Mouse (Mus musculus) layer of hippocampus, adult 6 months (tissue): ENCODE data around the gene Gm3604. TPM values are rescaled to one million over a fixed set of nuclear protein-coding genes. Genes with fewer than 3 reads are reported as not detected.

Experiments
- long read RNA-seq, 2 experiments: library from polyadenylated mRNA; unstranded; transcript quantifications; one replicate each; pipeline ENCODE4 v2.0.0; 2019 to 2020
- microRNA-seq: library from miRNA; unstranded; fragments of <30 nt; microRNA quantifications from one replicate; pipeline ENCODE4 v1.2.0, GENCODE M21; 2020
- polyA plus RNA-seq: library from polyadenylated mRNA; unstranded; fragments of <200 nt; fragmentation: Nextera tagmentation; gene quantifications from 2 replicates; pipeline ENCODE4 v1.2.3, GENCODE M21; 2021

The Gm3604 gene
- 0.74 and 1.0 TPM in 2 replicates for polyA plus RNA-seq
- long read RNA-seq, experiment 1, partial matches to known transcripts = 0 of 2 reads
- long read RNA-seq, experiment 1, other reads (novel, unspliced or antisense) = 0 of 2 reads
- long read RNA-seq, experiment 2, transcript Gm3604-202 (4 exons, 2,310 nt) = major isoform, 6 of 8 reads
- long read RNA-seq, experiment 2, partial matches to known transcripts = 0 of 8 reads
- long read RNA-seq, experiment 2, other reads (novel, unspliced or antisense) = 1 of 8 reads

GRCm38 (mm10) chr13:62382952-62383351, at the start of gene Gm3604:
Gene Gm3604 (minus strand): TSS chr13:62383177.

Small RNA genes lying within 50 kb of the gene (microRNA-seq; reads per million reads assigned to microRNA genes)
- not detected for gene Gm25933

Other genes with a start within 250 kb of the Gm3604 start
- gene Gm49359, start 83.7 kb upstream of the Gm3604 start, polyA plus RNA-seq = 5.9 and 6.2 TPM in 2 replicates
- gene Zfp935, start 175.3 kb upstream of the Gm3604 start, polyA plus RNA-seq = not detected in 2 replicates
- 6.4 and 6.7 TPM in 2 replicates for gene Zfp934, start 188.0 kb upstream of the Gm3604 start, polyA plus RNA-seq
- gene 6720489N17Rik, start 241.0 kb upstream of the Gm3604 start, polyA plus RNA-seq = 3.0 and 5.7 TPM in 2 replicates